In genomic region chr14:121614461-121615170, GRCm38 (mm10) we compare ENCODE assay signal across 14 mouse cellular contexts.
DNase-seq lines count a peak whose midpoint lies in the region; ATAC-seq and TF ChIP-seq lines count a peak whose summit lies in the region.
"Had no signal": no experiment of that assay in that cellular context is flagged by ENCODE, and none has a peak within 500 bp of the region (broad histone marks: within the 10 kb centered on the region; RNA-seq: fewer than 3 reads in every experiment).

No protein-coding gene starts in this region.

- no peak for ATAC-seq in liver, embryonic 12.5 days
- ATAC-seq: forebrain, postnatal 0 days had no signal

- H3K9me3 ChIP-seq in liver, embryonic 12.5 days (replicated peaks), result no peaks in the 10 kb centered on the region
- H3K9me3 ChIP-seq: embryonic facial prominence, embryonic 15.5 days; neural tube, embryonic 13.5 days had no signal

- no peak overlapping the region for H3K4me3 ChIP-seq in liver, adult 2 months (ENCODE audit: insufficient read depth, low read depth, low read length)
- no peak overlapping the region for H3K4me3 ChIP-seq in liver, embryonic 12.5 days
- H3K4me3 ChIP-seq: embryonic facial prominence, embryonic 15.5 days; neural tube, embryonic 13.5 days had no signal

- H3K27ac ChIP-seq in liver, adult 2 months (replicated peaks; ENCODE audit: insufficient read depth, low read depth, low read length), result no peak overlapping the region
- no peak overlapping the region for H3K27ac ChIP-seq in liver, embryonic 12.5 days
- H3K27ac ChIP-seq: embryonic facial prominence, embryonic 15.5 days; kidney, postnatal 0 days; liver, embryonic 14.5 days; neural tube, embryonic 13.5 days had no signal

- no peak for TF ChIP-seq CTCF in liver, adult 2 months (IDR thresholded peaks at IDR 0.05; ENCODE audit: low read depth, low read length)

- no peak overlapping the region for H3K9ac ChIP-seq in liver, adult 2 months (ENCODE audit: low read depth, low read length)
- no peak overlapping the region for H3K9ac ChIP-seq in liver, embryonic 12.5 days
- H3K9ac ChIP-seq: embryonic facial prominence, embryonic 15.5 days; forebrain, postnatal 0 days; liver, embryonic 14.5 days; neural tube, embryonic 13.5 days had no signal

- DNase-seq in gastrocnemius, postnatal 25 days, result peak; percentile 54
- DNase-seq in gastrocnemius, postnatal 4 days (ENCODE audit: low spot score in 2 of 2), result no peak
- peak; percentile 92 for DNase-seq in liver, adult 2 months (ENCODE audit: extremely low read depth, low read depth, low spot score)
- peak; percentile 77 for DNase-seq in brain, adult 2 months (ENCODE audit: low read depth, low spot score)
- peak; percentile 64 for DNase-seq in gonadal fat pad, adult 2 months (ENCODE audit: low read depth)
- DNase-seq in ovary, postnatal 36 days (ENCODE audit: low spot score), result no peak
- no peak for DNase-seq in ovary, postnatal 10 days (ENCODE audit: low spot score)
- DNase-seq: forebrain, postnatal 0 days had no signal

- H3K4me2 ChIP-seq in liver, embryonic 12.5 days, result no peak overlapping the region
- H3K4me2 ChIP-seq: embryonic facial prominence, embryonic 15.5 days; midbrain, embryonic 11.5 days; neural tube, embryonic 13.5 days had no signal

- no peaks in the 10 kb centered on the region; the same call in 1 of the 2 replicates for H3K36me3 ChIP-seq in liver, adult 2 months (ENCODE audit: control insufficient read depth, insufficient read depth, low read length)
- no peaks in the 10 kb centered on the region for H3K36me3 ChIP-seq in liver, embryonic 12.5 days
- H3K36me3 ChIP-seq: embryonic facial prominence, embryonic 15.5 days; neural tube, embryonic 13.5 days had no signal

- WGBS in liver, adult 2 months, result 31% methylated on average over 6 of the region's 6 CpGs
- 63% methylated on average over 6 of the region's 6 CpGs for WGBS in liver, embryonic 12.5 days (ENCODE audit: insufficient replicate concordance)

- no peaks in the 10 kb centered on the region for H3K79me2 ChIP-seq in liver, adult 2 months (ENCODE audit: control insufficient read depth, insufficient read depth, low read length)

- TF ChIP-seq POLR2A in liver, adult 2 months (IDR thresholded peaks at IDR 0.05; ENCODE audit: extremely low read depth, insufficient read depth, low read length), result no peak

- H3K4me1 ChIP-seq in liver, adult 2 months (ENCODE audit: control insufficient read depth, insufficient read depth, low read length), result no peaks in the 10 kb centered on the region
- H3K4me1 ChIP-seq in liver, embryonic 12.5 days, result no peaks in the 10 kb centered on the region
- H3K4me1 ChIP-seq: embryonic facial prominence, embryonic 15.5 days; neural tube, embryonic 13.5 days had no signal

- H3K27me3 ChIP-seq in liver, adult 2 months (ENCODE audit: control insufficient read depth, insufficient read depth, low read length), result no peaks in the 10 kb centered on the region
- no peaks in the 10 kb centered on the region for H3K27me3 ChIP-seq in liver, embryonic 12.5 days (replicated peaks)
- H3K27me3 ChIP-seq: embryonic facial prominence, embryonic 15.5 days; neural tube, embryonic 13.5 days had no signal

Comparison
In these comparisons a context has a peak if more than half of its experiments do, and no peak if none do; other contexts are left out.
1. DNase-seq: peak in gastrocnemius, postnatal 25 days (single experiment), liver, adult 2 months (single experiment), brain, adult 2 months (single experiment) and gonadal fat pad, adult 2 months (single experiment); none in gastrocnemius, postnatal 4 days (0 of 2), ovary, postnatal 36 days (single experiment) and ovary, postnatal 10 days (single experiment).